ENCODE assay signal across 15 mouse cellular contexts in the genomic region with DNA sequence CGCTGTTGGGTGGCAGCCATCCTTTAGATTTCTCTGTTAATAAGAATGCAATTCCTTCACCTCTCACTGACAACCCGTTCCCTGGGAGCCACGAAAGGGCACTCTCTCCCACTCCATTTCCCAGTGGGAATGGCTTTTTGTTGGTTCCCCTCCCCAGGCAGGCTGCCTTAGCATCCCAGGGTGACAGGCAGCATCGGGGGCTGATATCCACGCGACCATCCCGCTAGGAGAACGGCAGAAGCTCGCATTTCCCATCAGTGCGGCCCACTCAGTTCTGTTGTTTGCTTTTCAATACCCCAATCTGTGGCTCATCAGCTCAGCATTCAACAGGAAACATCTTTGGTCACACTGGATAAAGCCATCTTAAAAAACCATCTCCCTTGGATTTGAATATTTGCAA.
"Had no signal": no experiment of that assay in that cellular context is flagged by ENCODE, and none has a peak within 500 bp of the region (broad histone marks: within the 10 kb centered on the region; RNA-seq: fewer than 3 reads in every experiment).

No protein-coding gene starts in this region.

- H3K9ac ChIP-seq: intestine, embryonic 15.5 days; limb, embryonic 15.5 days; liver, embryonic 12.5 days; lung, embryonic 14.5 days; midbrain, embryonic 15.5 days; neural tube, embryonic 13.5 days; stomach, embryonic 15.5 days had no signal

- H3K36me3 ChIP-seq: intestine, embryonic 15.5 days; limb, embryonic 15.5 days; liver, embryonic 12.5 days; midbrain, embryonic 10.5 days; midbrain, embryonic 15.5 days; neural tube, embryonic 13.5 days; stomach, embryonic 15.5 days had no signal

- H3K4me1 ChIP-seq: intestine, embryonic 15.5 days; limb, embryonic 15.5 days; stomach, embryonic 15.5 days had no signal

- ATAC-seq: liver, embryonic 12.5 days had no signal

- DNase-seq: kidney, adult 18-20 months; kidney, postnatal 10 days; kidney, postnatal 4 days; lung, embryonic 14.5 days; lung, postnatal 10 days; lung, postnatal 4 days; right cerebral cortex, postnatal 14 days; thymus, postnatal 36 days had no signal

- H3K27ac ChIP-seq: intestine, embryonic 15.5 days; limb, embryonic 15.5 days; liver, embryonic 12.5 days; midbrain, embryonic 15.5 days; neural tube, embryonic 13.5 days; stomach, embryonic 15.5 days had no signal

- H3K9me3 ChIP-seq: intestine, embryonic 15.5 days; limb, embryonic 15.5 days; liver, embryonic 12.5 days; midbrain, embryonic 10.5 days; midbrain, embryonic 15.5 days; neural tube, embryonic 13.5 days; stomach, embryonic 15.5 days had no signal

- H3K27me3 ChIP-seq: intestine, embryonic 15.5 days; liver, embryonic 12.5 days; neural tube, embryonic 13.5 days; stomach, embryonic 15.5 days had no signal

- H3K4me3 ChIP-seq: intestine, embryonic 15.5 days; limb, embryonic 15.5 days; liver, embryonic 12.5 days; midbrain, embryonic 15.5 days; neural tube, embryonic 13.5 days; stomach, embryonic 15.5 days had no signal

- H3K4me2 ChIP-seq: intestine, embryonic 15.5 days; limb, embryonic 15.5 days; neural tube, embryonic 13.5 days; stomach, embryonic 15.5 days had no signal
